Mouse (Mus musculus): ENCODE data around the gene Fads2. TPM values are rescaled to one million over a fixed set of nuclear protein-coding genes. Genes with fewer than 3 reads are reported as not detected.

Fads2 gene
- total RNA-seq, 1 experiment = 41.5 TPM

DNA sequence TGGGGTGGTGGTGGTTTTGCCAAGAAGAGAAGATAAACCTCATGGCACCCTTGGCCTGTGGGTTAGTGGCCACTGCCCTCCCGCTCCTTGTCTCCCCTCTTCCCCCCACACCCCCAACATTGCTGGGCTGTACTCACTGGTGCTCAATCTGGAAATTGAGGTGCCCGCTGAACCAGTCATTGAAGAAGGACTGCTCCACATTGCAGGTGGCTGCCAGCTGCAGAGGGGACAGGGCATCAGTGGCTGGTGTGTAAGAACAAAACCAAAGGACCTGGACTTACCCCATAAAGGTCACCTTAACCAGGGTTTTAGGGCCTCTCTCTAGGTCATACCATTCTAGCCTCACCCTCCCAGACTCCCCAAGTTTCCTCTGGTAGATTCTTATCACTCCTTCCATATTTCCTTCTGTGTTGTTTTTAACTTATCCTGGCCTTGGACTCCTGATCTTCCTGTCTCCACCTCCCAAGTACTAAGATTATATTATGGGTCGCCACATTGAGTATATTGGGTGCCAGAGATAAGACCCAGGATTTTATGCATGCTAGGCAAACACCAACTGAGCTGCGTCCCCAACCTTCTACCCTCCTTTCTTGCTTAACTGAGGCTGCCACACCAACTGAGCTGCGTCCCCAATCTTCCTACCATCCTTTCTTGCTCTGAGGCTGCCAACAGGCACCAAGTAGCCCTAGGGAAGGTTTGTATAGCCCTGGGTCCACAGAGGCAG is 35.9 kb downstream of the Fads2 start:
- Histone ChIP-seq H3K36me3 (ENCODE audit: control insufficient read depth, insufficient read depth, low read length, poor library complexity, severe bottlenecking) (peaks cover 57% of the 10 kb centered on the region), H3K9me3 (ENCODE audit: control insufficient read depth, insufficient read depth, low read depth, low read length) (no peaks in the 10 kb centered on the region), H3K27ac (ENCODE audit: insufficient read depth, low read depth, low read length, poor library complexity, severe bottlenecking) (no peak overlapping the region), H3K9ac (ENCODE audit: insufficient read depth, low read depth, low read length, poor library complexity, severe bottlenecking) (no peak overlapping the region), H3K4me1 (ENCODE audit: control insufficient read depth in 2 of 2, insufficient read depth in 2 of 2, low read length in 2 of 2, poor library complexity in 1 of 2) (peaks cover 0 to 2% of the 10 kb centered on the region in 2 experiments; a peak in 1 of 4 replicates), H3K4me3 (ENCODE audit: insufficient read depth in 1 of 2, low read depth in 1 of 2, low read length in 2 of 2, poor library complexity in 1 of 2, severe bottlenecking in 1 of 2) (no peak overlapping the region)
- in situ Hi-C loops (cut with MboI; ENCODE audit: low sequenced_read_pairs in 2 of 2, unreplicated experiment in 2 of 2) = no loop called here
- no peak for DNase-seq (ENCODE audit: low read depth, low spot score)
- TF ChIP-seq CHD2 (IDR thresholded peaks at IDR 0.05; ENCODE audit: low read depth, low read length) = no peak

- H3K27ac ChIP-seq (ENCODE audit: insufficient read depth, low read depth, low read length, poor library complexity, severe bottlenecking) = no peak overlapping the region
- TF ChIP-seq ZNF384 (IDR thresholded peaks at IDR 0.05; ENCODE audit: low read depth, low read length) = no peak
- TF ChIP-seq HCFC1 (IDR thresholded peaks at IDR 0.05; ENCODE audit: borderline replicate concordance, insufficient read depth, low read length) = no peak
- TF ChIP-seq MAFK (IDR thresholded peaks at IDR 0.05; ENCODE audit: insufficient read depth, low read depth, low read length) = no peak
- TF ChIP-seq CHD2 (IDR thresholded peaks at IDR 0.05; ENCODE audit: low read depth, low read length) = no peak
- no peak for TF ChIP-seq ZC3H11A (IDR thresholded peaks at IDR 0.05; ENCODE audit: borderline replicate concordance, low read depth, low read length)
- peaks cover 46% of the 10 kb centered on the region for H3K36me3 ChIP-seq (ENCODE audit: control insufficient read depth, insufficient read depth, low read length, poor library complexity, severe bottlenecking)
- no peaks in the 10 kb centered on the region for H3K9me3 ChIP-seq (ENCODE audit: control insufficient read depth, insufficient read depth, low read depth, low read length)
- in situ Hi-C loops (cut with MboI; ENCODE audit: low sequenced_read_pairs in 2 of 2, unreplicated experiment in 2 of 2) = no loop called here
- H3K9ac ChIP-seq (ENCODE audit: insufficient read depth, low read depth, low read length, poor library complexity, severe bottlenecking) = no peak overlapping the region
- peaks cover 0 to 2% of the 10 kb centered on the region in 2 experiments; a peak in 1 of 4 replicates for H3K4me1 ChIP-seq (ENCODE audit: control insufficient read depth in 2 of 2, insufficient read depth in 2 of 2, low read length in 2 of 2, poor library complexity in 1 of 2)
- DNase-seq (ENCODE audit: low read depth, low spot score) = no peak
- no peak overlapping the region for H3K4me3 ChIP-seq (ENCODE audit: insufficient read depth in 1 of 2, low read depth in 1 of 2, low read length in 2 of 2, poor library complexity in 1 of 2, severe bottlenecking in 1 of 2)
Measured at GRCm38 (mm10) chr19:10064173-10065012, 37.2 kb downstream of the Fads2 start.

GRCm38 (mm10) chr19:10062862-10063261 is 38.7 kb downstream of the Fads2 start:
- Histone ChIP-seq H3K4me1 (ENCODE audit: control insufficient read depth in 2 of 2, insufficient read depth in 2 of 2, low read length in 2 of 2, poor library complexity in 1 of 2) (peaks cover 0 to 2% of the 10 kb centered on the region in 2 experiments; a peak in 1 of 4 replicates), H3K36me3 (ENCODE audit: control insufficient read depth, insufficient read depth, low read length, poor library complexity, severe bottlenecking) (peaks cover 44% of the 10 kb centered on the region), H3K9ac (ENCODE audit: insufficient read depth, low read depth, low read length, poor library complexity, severe bottlenecking) (no peak overlapping the region), H3K27ac (ENCODE audit: insufficient read depth, low read depth, low read length, poor library complexity, severe bottlenecking) (no peak overlapping the region), H3K4me3 (ENCODE audit: insufficient read depth in 1 of 2, low read depth in 1 of 2, low read length in 2 of 2, poor library complexity in 1 of 2, severe bottlenecking in 1 of 2) (no peak overlapping the region), H3K9me3 (ENCODE audit: control insufficient read depth, insufficient read depth, low read depth, low read length) (no peaks in the 10 kb centered on the region)
- in situ Hi-C loops (cut with MboI; ENCODE audit: low sequenced_read_pairs in 2 of 2, unreplicated experiment in 2 of 2) = no loop called here
- TF ChIP-seq MAFK (IDR thresholded peaks at IDR 0.05; ENCODE audit: insufficient read depth, low read depth, low read length) (no peak), HCFC1 (IDR thresholded peaks at IDR 0.05; ENCODE audit: borderline replicate concordance, insufficient read depth, low read length) (no peak), ZNF384 (IDR thresholded peaks at IDR 0.05; ENCODE audit: low read depth, low read length) (no peak), ZC3H11A (IDR thresholded peaks at IDR 0.05; ENCODE audit: borderline replicate concordance, low read depth, low read length) (no peak), CHD2 (IDR thresholded peaks at IDR 0.05; ENCODE audit: low read depth, low read length) (no peak)
- no peak for DNase-seq (ENCODE audit: low read depth, low spot score)

DNA sequence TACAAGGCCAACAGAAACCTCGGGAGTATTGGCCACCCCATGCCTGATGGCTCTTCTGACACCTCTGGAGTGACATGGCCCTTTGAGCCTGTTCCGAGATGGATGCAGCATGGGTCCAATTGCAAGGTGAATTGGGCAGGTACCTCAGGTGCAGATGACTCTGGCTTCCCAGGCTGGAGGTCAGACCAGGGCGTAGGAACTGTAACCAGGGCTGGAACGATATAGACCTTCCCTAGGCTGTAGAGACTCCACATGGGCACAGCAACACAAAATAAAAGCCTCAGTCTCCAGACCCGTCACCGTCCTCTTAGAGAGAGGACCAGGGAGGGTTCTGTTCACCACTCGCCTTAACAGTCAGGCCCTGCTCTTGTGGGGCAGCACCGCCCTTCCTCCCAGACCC is 39.3 kb downstream of the Fads2 start:
- in situ Hi-C loops (cut with MboI; ENCODE audit: low sequenced_read_pairs in 2 of 2, unreplicated experiment in 2 of 2) = no loop called here
- no peak overlapping the region for H3K27ac ChIP-seq (ENCODE audit: insufficient read depth, low read depth, low read length, poor library complexity, severe bottlenecking)
- no peak for TF ChIP-seq ZNF384 (IDR thresholded peaks at IDR 0.05; ENCODE audit: low read depth, low read length)
- H3K4me1 ChIP-seq (ENCODE audit: control insufficient read depth in 2 of 2, insufficient read depth in 2 of 2, low read length in 2 of 2, poor library complexity in 1 of 2) = peaks cover 0 to 2% of the 10 kb centered on the region in 2 experiments; a peak in 1 of 4 replicates
- peaks cover 42% of the 10 kb centered on the region for H3K36me3 ChIP-seq (ENCODE audit: control insufficient read depth, insufficient read depth, low read length, poor library complexity, severe bottlenecking)
- no peak overlapping the region for H3K4me3 ChIP-seq (ENCODE audit: insufficient read depth in 1 of 2, low read depth in 1 of 2, low read length in 2 of 2, poor library complexity in 1 of 2, severe bottlenecking in 1 of 2)
- no peak for DNase-seq (ENCODE audit: low read depth, low spot score)
- H3K9me3 ChIP-seq (ENCODE audit: control insufficient read depth, insufficient read depth, low read depth, low read length) = no peaks in the 10 kb centered on the region
- H3K9ac ChIP-seq (ENCODE audit: insufficient read depth, low read depth, low read length, poor library complexity, severe bottlenecking) = no peak overlapping the region
